Mouse (Mus musculus) limb, embryonic 15.5 days (tissue): ENCODE results near the gene Itgav. TPM values are rescaled to one million over a fixed set of nuclear protein-coding genes. Genes with fewer than 3 reads are reported as not detected.
A peak's percentile ranks its signal among the peaks of the same experiment; 100 is the strongest.

Experiments used
- ATAC-seq: fragments of 200-750 bp; cut with Nextera tagmentation; 2 replicates; pipeline ENCODE4 v1.8.0; 2017; ENCODE audit warnings: low read depth, moderate TSS enrichment; ENCODE audit not compliant: insufficient number of reproducible peaks, low FRiP score, low TSS enrichment
- H3K27ac ChIP-seq: fragments of 300-500 bp; sonication (generic); 2 replicates; pipeline ENCODE4 v1.5.1; 2015; ENCODE audit warnings: moderate library complexity, mild to moderate bottlenecking, inconsistent platforms
- H3K27me3 ChIP-seq: fragments of 300-500 bp; sonication (generic); 2 replicates; pipeline ENCODE4 v1.6.1; 2015; ENCODE audit warnings: inconsistent platforms
- H3K36me3 ChIP-seq: fragments of 300-500 bp; sonication (generic); 2 replicates; pipeline ENCODE4 v1.6.1; 2015; ENCODE audit warnings: inconsistent platforms
- H3K4me1 ChIP-seq: fragments of 300-500 bp; sonication (generic); 2 replicates; pipeline ENCODE4 v1.6.1; 2015; ENCODE audit warnings: inconsistent platforms
- H3K4me2 ChIP-seq: fragments of 300-500 bp; sonication (generic); 2 replicates; pipeline ENCODE4 v1.6.1; 2015; ENCODE audit warnings: mild to moderate bottlenecking, inconsistent platforms
- H3K4me3 ChIP-seq: fragments of 300-500 bp; sonication (generic); 2 replicates; pipeline ENCODE4 v1.5.1; 2015; ENCODE audit warnings: mild to moderate bottlenecking, inconsistent platforms
- H3K9ac ChIP-seq: fragments of 300-500 bp; sonication (generic); 2 replicates; pipeline ENCODE4 v1.6.1; 2015; ENCODE audit warnings: inconsistent platforms
- H3K9me3 ChIP-seq: fragments of 300-500 bp; sonication (generic); 2 replicates; pipeline ENCODE4 v1.6.1; 2016; ENCODE audit warnings: inconsistent platforms
- WGBS: fragments of 180-500 bp; shearing (Covaris S2); methylation state at CpG from one replicate; pipeline ENCODE4 v1.1.7; 2015; 5-methylcytosine and 5-hydroxymethylcytosine counted together
- polyA plus RNA-seq: library from polyadenylated mRNA; unstranded; fragments of >200 nt; fragmentation: Nextera tagmentation; extraction: Ambion mirVana; gene quantifications from 2 replicates; pipeline ENCODE4 v1.2.1, GENCODE M21; 2015

Itgav gene
- polyA plus RNA-seq, 1 experiment from 2014 or later: 70.7 TPM

- H3K4me1 ChIP-seq: no peaks in the 10 kb centered on the region
These were observed 67.9 kb downstream of the Itgav start for GRCm38 (mm10) chr2:83792102-83792501.

GRCm38 (mm10) chr2:83795766-83796165 is 71.6 kb downstream of the Itgav start:
- Histone ChIP-seq H3K9me3 (no peaks in the 10 kb centered on the region), H3K4me3 (no peak overlapping the region), H3K4me1 (no peaks in the 10 kb centered on the region), H3K4me2 (no peak overlapping the region), H3K27ac (no peak overlapping the region), H3K27me3 (no peaks in the 10 kb centered on the region), H3K36me3 (peaks cover 66% of the 10 kb centered on the region), H3K9ac (no peak overlapping the region)
- WGBS: 74% methylated on average over 4 of the region's 4 CpGs
- ATAC-seq: no peak

More at GRCm38 (mm10) chr2:83792102-83792501, 67.9 kb downstream of the Itgav start:
- no peak overlapping the region for H3K27ac ChIP-seq
- H3K9me3 ChIP-seq: no peaks in the 10 kb centered on the region
- H3K36me3 ChIP-seq: peaks cover 46% of the 10 kb centered on the region
- H3K4me2 ChIP-seq: no peak overlapping the region
- no peaks in the 10 kb centered on the region for H3K27me3 ChIP-seq
- no peak overlapping the region for H3K9ac ChIP-seq
- H3K4me3 ChIP-seq: no peak overlapping the region
- ATAC-seq: no peak
- 89% methylated on average over 4 of the region's 4 CpGs for WGBS

GRCm38 (mm10) chr2:83797902-83798497 is 73.8 kb downstream of the Itgav start:
- peaks cover 63% of the 10 kb centered on the region for H3K36me3 ChIP-seq
- no peak overlapping the region for H3K9ac ChIP-seq
- H3K4me1 ChIP-seq: no peaks in the 10 kb centered on the region
- no peak overlapping the region for H3K4me3 ChIP-seq
- no peak overlapping the region for H3K4me2 ChIP-seq
- H3K27ac ChIP-seq: no peak overlapping the region
- H3K27me3 ChIP-seq: no peaks in the 10 kb centered on the region
- ATAC-seq: no peak
- H3K9me3 ChIP-seq: no peaks in the 10 kb centered on the region
- WGBS: 68% methylated on average over 9 of the region's 9 CpGs

GRCm38 (mm10) chr2:83812483-83813272 is 88.5 kb downstream of the Itgav start, which contains the start of gene Fam171b:
Gene Fam171b, plus strand, starts transcription at chr2:83812636.
- ATAC-seq: peak; percentile 82
- H3K27ac ChIP-seq: peak within 1 kb of the TSS; percentile 77
- H3K4me1 ChIP-seq: peaks cover 11% of the 10 kb centered on the region
- no peaks in the 10 kb centered on the region for H3K36me3 ChIP-seq
- peak within 1 kb of the TSS; percentile 74 for H3K9ac ChIP-seq
- H3K4me2 ChIP-seq: peak within 1 kb of the TSS; percentile 87
- H3K9me3 ChIP-seq: no peaks in the 10 kb centered on the region
- no peaks in the 10 kb centered on the region for H3K27me3 ChIP-seq
- H3K4me3 ChIP-seq: peak within 1 kb of the TSS; percentile 72
- under 1% methylated on average over 58 of the region's 63 CpGs for WGBS

GRCm38 (mm10) chr2:83813273-83813892 is 89.2 kb downstream of the Itgav start:
- WGBS: 15% methylated on average over 10 of the region's 10 CpGs
- H3K9me3 ChIP-seq: no peaks in the 10 kb centered on the region
- peak overlapping the region; percentile 87 for H3K4me2 ChIP-seq
- peak overlapping the region; percentile 74; the same call in 1 of the 2 replicates for H3K9ac ChIP-seq
- no peaks in the 10 kb centered on the region for H3K36me3 ChIP-seq
- peak overlapping the region; percentile 72 for H3K4me3 ChIP-seq
- ATAC-seq: no peak
- H3K4me1 ChIP-seq: peaks cover 11% of the 10 kb centered on the region
- no peaks in the 10 kb centered on the region for H3K27me3 ChIP-seq
- H3K27ac ChIP-seq: no peak overlapping the region

- Histone ChIP-seq H3K36me3 (no peaks in the 10 kb centered on the region), H3K9me3 (no peaks in the 10 kb centered on the region), H3K4me1 (peaks cover 11% of the 10 kb centered on the region), H3K4me3 (peak overlapping the region; percentile 72; the same call in 1 of the 2 replicates), H3K4me2 (peak overlapping the region; percentile 87; the same call in 1 of the 2 replicates), H3K27ac (no peak overlapping the region), H3K9ac (no peak overlapping the region), H3K27me3 (no peaks in the 10 kb centered on the region)
- WGBS: 42% methylated on average over 6 of the region's 6 CpGs
- ATAC-seq: no peak
These were observed 89.8 kb downstream of the Itgav start for GRCm38 (mm10) chr2:83814009-83814408.

GRCm38 (mm10) chr2:83816147-83816546 is 92.0 kb downstream of the Itgav start:
- Histone ChIP-seq H3K4me2 (no peak overlapping the region), H3K4me3 (no peak overlapping the region), H3K4me1 (peaks cover 11% of the 10 kb centered on the region), H3K27me3 (no peaks in the 10 kb centered on the region), H3K36me3 (no peaks in the 10 kb centered on the region), H3K9me3 (no peaks in the 10 kb centered on the region), H3K9ac (no peak overlapping the region), H3K27ac (no peak overlapping the region)
- 52% methylated on average over 6 of the region's 6 CpGs for WGBS
- no peak for ATAC-seq

GRCm38 (mm10) chr2:83825161-83825560 is 101.0 kb downstream of the Itgav start:
- no peak overlapping the region for H3K27ac ChIP-seq
- H3K36me3 ChIP-seq: no peaks in the 10 kb centered on the region
- WGBS: 22% methylated on average over 5 of the region's 5 CpGs
- no peaks in the 10 kb centered on the region for H3K4me1 ChIP-seq
- no peaks in the 10 kb centered on the region for H3K27me3 ChIP-seq
- no peak overlapping the region for H3K4me2 ChIP-seq
- no peak overlapping the region for H3K9ac ChIP-seq
- H3K9me3 ChIP-seq: no peaks in the 10 kb centered on the region
- no peak for ATAC-seq
- H3K4me3 ChIP-seq: no peak overlapping the region

- 69% methylated on average over 3 of the region's 3 CpGs for WGBS
- H3K9me3 ChIP-seq: no peaks in the 10 kb centered on the region
These were observed 104.8 kb downstream of the Itgav start for GRCm38 (mm10) chr2:83828895-83829539.

GRCm38 (mm10) chr2:83832903-83833302 is 108.7 kb downstream of the Itgav start:
- 79% methylated on average over 4 of the region's 4 CpGs for WGBS
- Histone ChIP-seq H3K4me2 (no peak overlapping the region), H3K27ac (no peak overlapping the region), H3K4me3 (no peak overlapping the region), H3K9me3 (no peaks in the 10 kb centered on the region), H3K9ac (no peak overlapping the region), H3K27me3 (no peaks in the 10 kb centered on the region), H3K4me1 (no peaks in the 10 kb centered on the region), H3K36me3 (no peaks in the 10 kb centered on the region)
- no peak for ATAC-seq

More at GRCm38 (mm10) chr2:83828895-83829539, 104.8 kb downstream of the Itgav start:
- H3K4me3 ChIP-seq: no peak overlapping the region
- no peaks in the 10 kb centered on the region for H3K27me3 ChIP-seq
- no peak for ATAC-seq
- no peak overlapping the region for H3K4me2 ChIP-seq
- no peaks in the 10 kb centered on the region for H3K4me1 ChIP-seq
- no peaks in the 10 kb centered on the region for H3K36me3 ChIP-seq
- no peak overlapping the region for H3K27ac ChIP-seq
- no peak overlapping the region for H3K9ac ChIP-seq

GRCm38 (mm10) chr2:83835313-83836070 is 111.3 kb downstream of the Itgav start:
- no peaks in the 10 kb centered on the region for H3K27me3 ChIP-seq
- H3K9me3 ChIP-seq: no peaks in the 10 kb centered on the region
- H3K36me3 ChIP-seq: no peaks in the 10 kb centered on the region
- no peak overlapping the region for H3K4me2 ChIP-seq
- WGBS: 77% methylated on average over 10 of the region's 10 CpGs
- no peak overlapping the region for H3K9ac ChIP-seq
- no peak for ATAC-seq
- H3K4me1 ChIP-seq: no peaks in the 10 kb centered on the region
- no peak overlapping the region for H3K27ac ChIP-seq
- no peak overlapping the region for H3K4me3 ChIP-seq
